Mouse (Mus musculus) myocyte (in vitro differentiated cells): Measurements from ENCODE around the gene Kdm1a.

ENCODE experiments used
- CEBPB ChIP-seq: IDR thresholded peaks from 2 replicates; pipeline ENCODE4 v1.6.1; 2011; ENCODE audit warnings: mild to moderate bottlenecking, moderate library complexity; ENCODE audit not compliant: poor library complexity, insufficient read depth, severe bottlenecking
- E2F4 ChIP-seq: IDR thresholded peaks from one replicate; pipeline ENCODE4 v1.6.1; 2011; ENCODE audit warnings: mild to moderate bottlenecking, control low read depth, moderate library complexity; ENCODE audit not compliant: insufficient read depth
- POLR2A ChIP-seq: IDR thresholded peaks from one replicate; pipeline ENCODE4 v1.6.1; 2011; ENCODE audit warnings: low read depth, mild to moderate bottlenecking, control low read depth, moderate library complexity; ENCODE audit not compliant: insufficient read length
- POLR2AphosphoS2 ChIP-seq: IDR thresholded peaks from one replicate; pipeline ENCODE4 v1.6.1; 2011; ENCODE audit warnings: low read depth, control low read depth; ENCODE audit not compliant: insufficient read length
- REST ChIP-seq: IDR thresholded peaks from one replicate; pipeline ENCODE4 v1.6.1; 2011; ENCODE audit warnings: mild to moderate bottlenecking, control low read depth, moderate library complexity; ENCODE audit not compliant: insufficient read depth, insufficient read length
- SRF ChIP-seq: IDR thresholded peaks from one replicate; pipeline ENCODE4 v1.6.1; 2011; ENCODE audit warnings: low read depth; ENCODE audit not compliant: control insufficient read depth, insufficient read length
- TCF12 ChIP-seq: IDR thresholded peaks from one replicate; pipeline ENCODE4 v1.6.1; 2011; ENCODE audit warnings: mild to moderate bottlenecking, control low read depth; ENCODE audit not compliant: poor library complexity, insufficient read depth, severe bottlenecking
- TCF3 ChIP-seq: IDR thresholded peaks from one replicate; pipeline ENCODE4 v1.6.1; 2011; ENCODE audit warnings: low read depth, control low read depth; ENCODE audit not compliant: insufficient read length
- USF1 ChIP-seq: IDR thresholded peaks from one replicate; pipeline ENCODE4 v1.6.1; 2011; ENCODE audit warnings: low read depth, mild to moderate bottlenecking, control low read depth, moderate library complexity

DNA sequence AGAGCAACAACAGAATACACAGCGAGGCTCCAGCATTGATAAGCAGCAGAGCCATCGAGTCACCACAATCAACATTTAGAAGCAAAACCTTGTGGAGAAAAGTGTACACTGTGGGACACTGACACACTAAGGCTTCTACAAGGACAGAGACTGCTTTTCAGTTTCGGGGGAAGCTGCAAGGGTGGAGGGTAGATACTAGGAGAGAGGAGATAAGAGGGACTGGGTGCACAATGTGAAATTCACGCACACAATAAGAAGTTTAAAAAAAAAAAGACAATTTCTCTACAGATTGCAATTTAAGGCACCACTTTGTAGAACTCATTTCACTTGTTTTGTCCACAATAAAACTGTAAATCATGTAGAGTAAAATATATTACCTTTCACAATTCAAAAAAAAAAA lies 14.5 kb downstream of the Kdm1a start:
- TF ChIP-seq CEBPB (no peak), TCF12 (no peak), POLR2A (no peak), POLR2AphosphoS2 (no peak), TCF3 (no peak), E2F4 (no peak), USF1 (no peak), REST (no peak), SRF (no peak)
